Mouse (Mus musculus): Measurements from ENCODE around the gene Inhbe.
"Not testable (repeated sequence)": the region's sequence is repeated elsewhere in the genome, so short reads cannot be mapped to it uniquely, and the experiment has no call there.

Gene Inhbe

DNA sequence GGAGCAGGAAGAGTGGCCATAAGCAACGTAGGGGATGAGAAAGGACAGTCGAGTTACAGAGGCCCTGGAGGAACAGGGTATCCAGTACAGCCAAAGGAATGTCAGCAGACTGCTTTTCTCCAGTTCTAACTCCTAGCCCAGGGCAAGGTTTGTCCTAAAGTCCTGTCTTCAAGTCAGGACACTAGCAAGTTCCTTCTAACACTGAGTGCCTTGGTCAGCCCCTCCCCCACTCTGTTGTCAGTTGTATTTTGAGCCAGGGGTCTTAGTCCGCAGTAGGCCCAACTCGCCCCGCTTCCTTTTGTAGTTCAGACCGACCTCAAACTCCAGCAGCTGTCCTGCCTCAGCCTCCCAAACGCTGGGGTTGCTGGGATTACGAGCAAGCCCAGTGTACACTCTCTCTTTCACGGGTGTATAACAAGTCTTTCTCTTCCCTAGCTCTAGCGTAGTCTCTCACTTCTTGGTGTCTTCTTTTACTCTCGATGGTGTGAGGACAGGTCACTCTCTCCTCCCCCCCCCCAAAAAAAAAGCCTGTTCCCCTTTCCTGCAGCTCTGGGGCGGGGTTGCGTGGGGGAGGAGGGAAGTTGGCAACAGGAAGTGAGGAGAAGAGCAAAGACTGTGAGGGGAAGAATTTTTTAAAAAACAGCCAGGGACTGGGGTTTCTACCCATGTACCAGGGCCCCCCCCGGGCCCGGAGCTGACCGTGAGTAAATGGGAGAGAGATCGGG lies 30.9 kb downstream of the Inhbe start:
- no peak for DNase-seq (ENCODE audit: low spot score in 2 of 2)

DNA sequence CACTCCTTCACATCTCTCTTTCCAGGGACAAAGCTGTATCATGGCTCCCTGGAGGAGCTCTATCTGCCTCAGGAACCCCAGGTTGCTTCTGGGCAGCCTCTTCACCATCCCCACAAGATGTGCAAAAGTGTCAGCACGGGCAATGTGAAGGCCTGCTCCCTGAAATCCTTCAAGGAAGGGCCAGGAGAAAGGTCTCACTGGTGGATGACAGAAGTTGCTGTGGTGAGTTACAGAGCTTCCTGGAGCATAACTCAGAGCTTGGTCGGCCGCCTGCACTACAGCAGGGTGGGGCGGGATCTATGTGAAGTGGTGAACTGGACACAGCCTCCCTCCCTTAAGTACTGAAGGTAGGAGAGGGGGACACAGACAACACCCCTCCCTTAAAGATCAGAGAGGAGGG lies 31.5 kb downstream of the Inhbe start:
- DNase-seq (ENCODE audit: low spot score in 2 of 2), result no peak

- no peak for DNase-seq (ENCODE audit: low spot score in 2 of 2)
Measured at GRCm38 (mm10) chr10:127322178-127322577, 32.0 kb downstream of the Inhbe start.

DNA sequence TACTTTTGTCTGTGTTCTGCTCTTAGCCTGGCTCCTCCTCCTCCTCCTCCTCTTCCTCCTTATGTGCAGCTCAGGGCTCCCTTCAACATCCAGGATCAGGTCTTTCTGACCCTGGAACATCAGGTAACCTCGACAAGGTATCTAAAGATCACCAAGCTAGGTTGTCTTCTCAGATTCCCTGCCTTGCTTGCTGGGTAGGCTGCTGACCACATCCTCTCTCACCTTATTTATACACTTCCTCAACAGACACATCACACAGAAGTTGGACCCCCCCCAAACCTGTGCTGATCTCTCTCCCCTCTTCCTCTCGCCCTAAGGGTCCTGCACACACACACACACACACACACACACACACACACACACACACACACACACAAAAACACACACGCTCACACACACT lies 32.6 kb downstream of the Inhbe start, which contains the start of gene Arhgap9:
Arhgap9 (plus strand) TSS at position 344 of the 400 bp plus-strand sequence.
- no peak for DNase-seq (ENCODE audit: low spot score in 2 of 2)

DNA sequence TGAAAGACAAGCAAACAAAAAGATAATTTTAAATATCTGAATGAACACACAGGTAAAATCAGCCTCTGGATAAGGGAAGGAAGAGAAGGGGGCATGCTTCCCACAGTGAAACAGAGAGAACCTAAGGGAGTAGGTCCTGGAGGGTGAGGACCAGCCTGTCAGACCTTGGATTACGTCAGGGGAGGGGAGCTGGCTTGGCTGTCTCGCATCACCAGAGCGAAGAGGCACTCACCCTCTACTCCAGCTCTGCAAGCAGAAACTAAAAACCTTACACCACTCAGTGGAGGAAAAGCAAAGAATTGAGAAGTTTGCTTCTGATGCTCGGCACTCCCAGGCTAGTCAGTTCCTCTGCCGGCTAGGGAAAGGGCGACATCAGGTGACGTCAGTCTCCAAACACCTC lies 34.2 kb downstream of the Inhbe start:
- DNase-seq (ENCODE audit: low spot score in 2 of 2), result no peak

- no peak for DNase-seq (ENCODE audit: low spot score in 2 of 2)
Measured at GRCm38 (mm10) chr10:127318009-127318408, 36.2 kb downstream of the Inhbe start.

- no peak for DNase-seq (ENCODE audit: low spot score in 2 of 2)
Measured at GRCm38 (mm10) chr10:127317277-127317676, 36.9 kb downstream of the Inhbe start.

- DNase-seq (ENCODE audit: low spot score in 2 of 2), result not testable (repeated sequence)
Measured at GRCm38 (mm10) chr10:127314950-127315349, 39.3 kb downstream of the Inhbe start.

DNA sequence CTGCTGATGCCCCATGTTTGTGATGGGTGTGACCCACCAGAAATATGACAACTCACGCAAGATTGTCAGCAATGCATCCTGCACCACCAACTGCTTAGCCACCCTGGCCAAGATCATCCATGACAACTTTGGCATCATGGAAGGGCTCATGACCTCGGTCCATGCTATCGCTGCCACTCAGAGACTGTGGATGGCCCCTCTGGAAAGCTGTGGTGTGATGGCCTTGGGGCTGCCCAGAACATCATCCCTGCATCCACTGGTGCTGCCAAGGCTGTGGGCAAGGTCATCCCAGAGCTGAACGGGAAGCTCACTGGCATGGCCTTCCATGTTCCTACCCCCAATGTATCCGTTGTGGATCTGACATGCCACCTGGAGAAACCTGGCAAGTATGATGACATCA lies 40.7 kb downstream of the Inhbe start:
- DNase-seq (ENCODE audit: low spot score in 2 of 2), result not testable (repeated sequence)

GRCm38 (mm10) chr10:127312858-127313257 lies 41.4 kb downstream of the Inhbe start:
- DNase-seq (ENCODE audit: low spot score in 2 of 2), result no peak

DNA sequence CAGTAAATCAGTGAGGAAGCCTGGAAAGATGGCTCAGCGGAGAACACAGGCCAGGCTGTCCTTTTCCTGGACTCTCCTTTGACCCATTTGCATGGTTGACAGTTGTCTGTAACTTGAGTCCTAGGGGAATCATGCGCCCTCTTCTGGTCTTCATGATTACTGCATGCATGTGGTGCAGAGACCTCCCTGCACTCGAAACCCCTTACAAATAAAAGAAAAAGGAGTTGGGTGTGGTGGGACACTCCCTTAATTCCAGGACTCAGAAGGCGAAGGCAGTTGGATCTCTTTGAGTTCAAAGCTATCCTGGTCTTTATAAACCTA lies 41.9 kb downstream of the Inhbe start:
- peak; percentile 75 to 80 for DNase-seq (ENCODE audit: low spot score in 2 of 2)

- peak; percentile 94 to 97 for DNase-seq (ENCODE audit: low spot score in 2 of 2)
Measured at GRCm38 (mm10) chr10:127311476-127312355, 42.5 kb downstream of the Inhbe start, which contains the start of gene Mars. Gene Mars (minus strand): TSS chr10:127311786.

DNA sequence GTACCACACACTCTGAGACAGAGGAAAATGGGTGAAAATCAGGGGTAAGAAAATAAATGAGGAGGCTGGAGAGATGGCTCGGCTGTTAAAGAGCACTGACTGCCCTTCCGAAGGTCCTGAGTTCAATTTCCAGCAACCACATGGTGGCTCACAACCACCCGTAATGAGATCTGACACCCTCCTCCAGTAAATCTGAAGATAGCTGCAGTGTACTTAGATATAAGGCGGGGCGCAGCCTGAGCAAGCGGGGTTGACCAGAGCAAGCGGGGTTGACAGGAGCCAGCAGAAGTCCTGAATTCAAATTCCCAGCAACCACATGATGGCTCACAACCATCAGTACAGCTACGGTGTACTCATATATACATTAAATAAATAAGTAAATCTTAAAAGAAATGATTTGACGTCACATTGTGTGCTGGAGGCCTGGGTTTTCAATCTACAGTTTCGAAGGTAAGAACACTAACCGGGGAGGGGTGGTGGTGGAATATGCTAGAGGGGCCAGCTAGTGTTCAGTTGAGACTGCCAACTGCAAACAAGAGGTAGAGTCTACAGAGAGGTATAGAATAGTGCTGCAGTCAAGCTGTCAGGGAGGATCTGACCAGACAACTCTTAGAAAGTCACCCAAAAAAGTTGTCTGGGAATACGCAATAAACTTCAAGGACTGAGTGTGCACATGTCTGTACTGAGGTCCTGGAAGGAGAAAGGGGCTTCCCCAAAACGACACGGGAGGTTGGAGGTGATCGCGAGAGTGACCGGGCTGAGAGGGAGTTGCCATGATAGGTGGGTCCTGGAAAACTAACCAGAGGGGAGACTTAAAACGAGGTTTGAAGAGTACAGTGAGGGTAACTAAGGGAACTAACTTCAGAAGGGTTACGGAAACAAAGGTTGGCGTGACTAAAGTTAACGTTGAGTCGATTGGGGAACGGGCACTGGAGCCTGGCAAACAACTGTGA lies 43.4 kb downstream of the Inhbe start:
- no peak for DNase-seq (ENCODE audit: low spot score in 2 of 2)

DNA sequence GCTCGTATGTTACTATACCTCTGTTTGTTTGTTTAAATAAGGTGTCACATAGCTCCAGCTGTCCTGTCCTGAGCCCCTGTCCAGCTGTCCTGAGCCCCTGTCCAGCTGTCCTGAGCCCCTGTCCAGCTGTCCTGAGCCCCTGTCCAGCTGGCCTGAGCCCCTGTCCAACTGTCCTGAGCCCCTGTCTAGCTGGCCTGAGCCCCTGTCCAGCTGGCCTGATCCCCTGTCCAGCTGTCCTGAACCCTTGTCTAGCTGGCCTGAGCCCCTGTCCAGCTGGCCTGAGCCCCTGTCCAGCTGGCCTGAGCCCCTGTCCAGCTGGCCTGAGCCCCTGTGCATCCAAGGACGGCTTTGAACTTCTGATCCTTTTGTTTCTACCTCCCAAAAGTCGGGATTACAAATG lies 45.0 kb downstream of the Inhbe start:
- DNase-seq (ENCODE audit: low spot score in 2 of 2), result not testable (repeated sequence)

DNA sequence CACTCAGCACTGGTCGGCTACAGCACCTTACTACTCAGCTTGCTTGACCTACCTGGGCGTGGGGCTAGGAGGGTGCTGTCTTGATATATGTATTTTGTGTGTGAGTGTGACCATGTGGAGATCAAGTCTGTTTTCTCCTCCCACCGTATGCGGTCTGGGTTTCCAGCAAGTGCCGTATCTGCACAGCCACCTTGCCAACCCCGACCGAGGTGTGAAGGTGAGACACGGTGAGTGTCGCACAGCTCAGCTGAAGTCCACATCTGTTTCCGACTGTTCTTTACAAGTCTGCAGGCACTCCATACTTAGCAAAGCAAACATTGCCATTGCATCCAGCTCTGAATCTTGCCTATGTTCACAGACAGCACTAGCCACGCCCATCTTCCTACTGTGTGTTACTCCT lies 51.1 kb downstream of the Inhbe start:
- no peak for DNase-seq (ENCODE audit: low spot score in 2 of 2)

- no peak for DNase-seq (ENCODE audit: low spot score in 2 of 2)
Measured at GRCm38 (mm10) chr10:127300361-127300760, 53.9 kb downstream of the Inhbe start.
